7 mouse cellular contexts compared by ENCODE assay signal in the genomic region with DNA sequence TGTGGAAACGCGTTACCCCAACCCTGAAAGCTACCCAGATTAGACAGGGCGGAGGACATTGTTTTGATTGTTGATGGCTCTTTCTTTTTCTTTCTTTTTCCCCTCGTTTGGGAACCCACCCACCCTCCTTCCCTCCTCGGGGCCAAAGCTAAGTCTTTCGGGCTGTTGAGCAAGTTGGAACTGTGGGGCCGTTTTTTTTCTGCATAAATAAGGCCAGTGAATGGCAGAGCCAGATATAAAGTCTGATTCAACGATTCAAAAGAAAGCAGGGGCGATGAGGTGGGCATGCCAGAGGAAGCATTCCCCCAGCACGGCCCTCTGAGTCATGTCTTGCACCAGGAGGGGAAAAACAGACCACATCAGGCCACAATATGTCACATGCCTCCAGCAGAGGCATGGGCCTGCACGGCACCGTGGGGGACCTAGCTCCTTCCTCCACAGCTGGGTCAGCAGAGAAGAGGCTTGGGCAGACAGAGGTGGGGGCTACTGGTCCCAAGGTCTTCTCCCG.
DNase-seq lines count a peak whose midpoint lies in the region; ATAC-seq and TF ChIP-seq lines count a peak whose summit lies in the region.

No protein-coding gene starts in this region.

- ATAC-seq in forebrain, embryonic 12.5 days (ENCODE audit: low FRiP score): peak; percentile 36
- ATAC-seq in hematopoietic stem cell, adult 5-6 weeks (replicated peaks in 1 of 2; ENCODE audit: insufficient read depth in 1 of 2, low FRiP score in 2 of 2, low TSS enrichment in 1 of 2, low read depth in 1 of 2, poor library complexity in 2 of 2, severe bottlenecking in 2 of 2): peak; percentile 65 to 68
- ATAC-seq in midbrain, embryonic 12.5 days (ENCODE audit: low FRiP score, low read depth): peak; percentile 47
- ATAC-seq in stomach, postnatal 0 days (ENCODE audit: low FRiP score, low TSS enrichment): peak; percentile 31; the same call in 1 of the 2 replicates

- H3K4me2 ChIP-seq in forebrain, embryonic 12.5 days: peak overlapping the region; percentile 56
- peak overlapping the region; percentile 55 for H3K4me2 ChIP-seq in midbrain, embryonic 12.5 days (replicated peaks)
- H3K4me2 ChIP-seq in stomach, postnatal 0 days (replicated peaks; ENCODE audit: low read depth): peak overlapping the region; percentile 74

- TF ChIP-seq EP300 in ES-Bruce4 (IDR thresholded peaks at IDR 0.05; ENCODE audit: insufficient read depth, low read depth, low read length): no peak
- TF ChIP-seq EP300 in stomach, postnatal 0 days (optimal IDR thresholded peaks at IDR 0.05): no peak

- H3K4me1 ChIP-seq in ES-Bruce4 (ENCODE audit: control insufficient read depth, insufficient read depth, low read length): peaks cover 7% of the 10 kb centered on the region
- H3K4me1 ChIP-seq in forebrain, embryonic 12.5 days: peaks cover 38% of the 10 kb centered on the region
- H3K4me1 ChIP-seq in limb, embryonic 10.5 days: peaks cover 45% of the 10 kb centered on the region
- H3K4me1 ChIP-seq in midbrain, embryonic 12.5 days: peaks cover 32% of the 10 kb centered on the region
- peaks cover 10% of the 10 kb centered on the region for H3K4me1 ChIP-seq in stomach, postnatal 0 days (replicated peaks; ENCODE audit: control insufficient read depth, insufficient read depth)

- TF ChIP-seq CTCF in ES-Bruce4 (IDR thresholded peaks at IDR 0.05; ENCODE audit: low read depth, low read length): no peak
- no peak for TF ChIP-seq CTCF in stomach, postnatal 0 days (IDR thresholded peaks at IDR 0.05; ENCODE audit: low read depth)

- peak overlapping the region; percentile 51 for H3K4me3 ChIP-seq in ES-Bruce4 (ENCODE audit: low read depth, low read length)
- H3K4me3 ChIP-seq in forebrain, embryonic 12.5 days (replicated peaks): peak overlapping the region; percentile 36
- peak overlapping the region; percentile 57 for H3K4me3 ChIP-seq in limb, embryonic 10.5 days
- peak overlapping the region; percentile 35 for H3K4me3 ChIP-seq in midbrain, embryonic 12.5 days
- peak overlapping the region; percentile 49 for H3K4me3 ChIP-seq in stomach, postnatal 0 days (ENCODE audit: low read depth, low read length)

- H3K9ac ChIP-seq in ES-Bruce4 (ENCODE audit: low read depth, poor library complexity, severe bottlenecking): peak overlapping the region; percentile 82
- H3K9ac ChIP-seq in forebrain, embryonic 12.5 days: peak overlapping the region; percentile 76
- H3K9ac ChIP-seq in midbrain, embryonic 12.5 days (replicated peaks): peak overlapping the region; percentile 71
- peak overlapping the region; percentile 87 for H3K9ac ChIP-seq in stomach, postnatal 0 days (ENCODE audit: low read length)

- peak; percentile 69 for DNase-seq in adrenal gland, postnatal 14 days
- peak; percentile 65 for DNase-seq in limb, embryonic 10.5 days (ENCODE audit: low spot score)
- peak; percentile 51 for DNase-seq in stomach, postnatal 0 days (ENCODE audit: low spot score)

- no peak for TF ChIP-seq POLR2A in ES-Bruce4 (IDR thresholded peaks at IDR 0.05; ENCODE audit: insufficient read depth, low read length)

- peak overlapping the region; percentile 89 for H3K27ac ChIP-seq in ES-Bruce4 (ENCODE audit: insufficient read depth, low read length)
- H3K27ac ChIP-seq in forebrain, embryonic 12.5 days: peak overlapping the region; percentile 99
- peak overlapping the region; percentile 99 for H3K27ac ChIP-seq in limb, embryonic 10.5 days
- peak overlapping the region; percentile 99 for H3K27ac ChIP-seq in midbrain, embryonic 12.5 days (replicated peaks)
- peak overlapping the region; percentile 99 for H3K27ac ChIP-seq in stomach, postnatal 0 days (replicated peaks)

- no peaks in the 10 kb centered on the region for H3K27me3 ChIP-seq in ES-Bruce4 (ENCODE audit: control insufficient read depth, insufficient read depth, low read length, poor library complexity, severe bottlenecking)
- no peaks in the 10 kb centered on the region for H3K27me3 ChIP-seq in forebrain, embryonic 12.5 days
- H3K27me3 ChIP-seq in limb, embryonic 10.5 days (ENCODE audit: low read depth, poor library complexity, severe bottlenecking): no peaks in the 10 kb centered on the region
- no peaks in the 10 kb centered on the region for H3K27me3 ChIP-seq in midbrain, embryonic 12.5 days
- H3K27me3 ChIP-seq in stomach, postnatal 0 days (ENCODE audit: control insufficient read depth, insufficient read depth, low read length): no peaks in the 10 kb centered on the region

- H3K36me3 ChIP-seq in ES-Bruce4 (ENCODE audit: control insufficient read depth, insufficient read depth, low read length, poor library complexity, severe bottlenecking): no peaks in the 10 kb centered on the region
- no peaks in the 10 kb centered on the region for H3K36me3 ChIP-seq in forebrain, embryonic 12.5 days (replicated peaks)
- no peaks in the 10 kb centered on the region for H3K36me3 ChIP-seq in limb, embryonic 10.5 days
- no peaks in the 10 kb centered on the region for H3K36me3 ChIP-seq in midbrain, embryonic 12.5 days
- H3K36me3 ChIP-seq in stomach, postnatal 0 days (ENCODE audit: control insufficient read depth, insufficient read depth, low read length): no peaks in the 10 kb centered on the region

- WGBS in forebrain, embryonic 12.5 days: 3% methylated on average over 13 of the region's 13 CpGs
- 7% methylated on average over 13 of the region's 13 CpGs for WGBS in limb, embryonic 10.5 days
- WGBS in midbrain, embryonic 12.5 days: under 1% methylated on average over 13 of the region's 13 CpGs
- WGBS in stomach, postnatal 0 days: 10% methylated on average over 13 of the region's 13 CpGs

- no peaks in the 10 kb centered on the region for H3K9me3 ChIP-seq in ES-Bruce4 (replicated peaks; ENCODE audit: control insufficient read depth, insufficient read depth, low read length, poor library complexity, severe bottlenecking)
- H3K9me3 ChIP-seq in forebrain, embryonic 12.5 days: no peaks in the 10 kb centered on the region
- H3K9me3 ChIP-seq in limb, embryonic 10.5 days (replicated peaks): no peaks in the 10 kb centered on the region
- H3K9me3 ChIP-seq in midbrain, embryonic 12.5 days: no peaks in the 10 kb centered on the region
- no peaks in the 10 kb centered on the region for H3K9me3 ChIP-seq in stomach, postnatal 0 days (ENCODE audit: control insufficient read depth, low read length)

Comparison
In these comparisons a context has a peak if more than half of its experiments do, and no peak if none do; other contexts are left out.
1. Peak in every context shown above with its lines: DNase-seq, ATAC-seq, H3K4me3 ChIP-seq and H3K27ac ChIP-seq.